Mouse (Mus musculus) kidney, postnatal 4 days (tissue): ENCODE data around the gene Sirpb1b.
"Not testable (repeated sequence)": the region's sequence is repeated elsewhere in the genome, so short reads cannot be mapped to it uniquely, and the experiment has no call there.

ENCODE experiments used
- DNase-seq, 2 experiments: peaks; one replicate each; pipeline ENCODE4 v3.0.0; 2021; ENCODE audit warnings: mixed read lengths in 2 of 2

The Sirpb1b gene

GRCm38 (mm10) chr3:15574887-15575286 lies at the start of gene Sirpb1b:
TSS of gene Sirpb1b (minus strand) at chr3:15575065.
- DNase-seq, result not testable (repeated sequence)

- not testable (repeated sequence) for DNase-seq
Observed at GRCm38 (mm10) chr3:15590377-15591117, 15.7 kb upstream of the Sirpb1b start.

GRCm38 (mm10) chr3:15586665-15587064 lies 11.8 kb upstream of the Sirpb1b start:
- DNase-seq, result not testable (repeated sequence)

GRCm38 (mm10) chr3:15583452-15583851 lies 8.6 kb upstream of the Sirpb1b start:
- no peak for DNase-seq

- not testable (repeated sequence) for DNase-seq
Observed at GRCm38 (mm10) chr3:15582948-15583347, 8.1 kb upstream of the Sirpb1b start.

- DNase-seq, result not testable (repeated sequence)
Observed at GRCm38 (mm10) chr3:15576466-15576865, 1.6 kb upstream of the Sirpb1b start.

- no peak for DNase-seq
Observed at GRCm38 (mm10) chr3:15528589-15528988, 46.3 kb downstream of the Sirpb1b start.

GRCm38 (mm10) chr3:15513608-15514007 lies 61.3 kb downstream of the Sirpb1b start:
- not testable (repeated sequence) for DNase-seq

GRCm38 (mm10) chr3:15507792-15508321 lies 67.0 kb downstream of the Sirpb1b start:
- not testable (repeated sequence) for DNase-seq

GRCm38 (mm10) chr3:15474831-15475230 lies 100.0 kb downstream of the Sirpb1b start:
- DNase-seq, result not testable (repeated sequence)

GRCm38 (mm10) chr3:15470158-15470557 lies 104.7 kb downstream of the Sirpb1b start:
- DNase-seq, result not testable (repeated sequence)
